Mouse (Mus musculus) lung, postnatal 0 days (tissue): ENCODE measurements around the gene Fpr2. TPM values are rescaled to one million over a fixed set of nuclear protein-coding genes. Genes with fewer than 3 reads are reported as not detected.
A peak's percentile ranks its signal among the peaks of the same experiment; 100 is the strongest.

Experiments used
- ATAC-seq: fragments of 200-750 bp; cut with Nextera tagmentation; 2 replicates; pipeline ENCODE4 v1.8.0; 2017; ENCODE audit warnings: moderate library complexity
- DNase-seq: peaks from one replicate; pipeline ENCODE4 v3.0.0-alpha.2; 2016; ENCODE audit warnings: low spot score
- H3K27ac ChIP-seq: fragments of 300-500 bp; sonication (generic); 2 replicates; pipeline ENCODE4 v1.5.1; 2014; ENCODE audit warnings: antibody characterized with exemption, mild to moderate bottlenecking, low read length, mixed read lengths
- H3K27me3 ChIP-seq: fragments of 300-500 bp; sonication (generic); replicated peaks from 2 replicates; pipeline ENCODE4 v1.6.1; 2014; ENCODE audit warnings: low read length, mixed read lengths; ENCODE audit not compliant: insufficient read depth
- H3K36me3 ChIP-seq: fragments of 300-500 bp; sonication (generic); 2 replicates; pipeline ENCODE4 v1.6.1; 2014; ENCODE audit warnings: low read length, mixed read lengths; ENCODE audit not compliant: insufficient read depth
- H3K4me1 ChIP-seq: fragments of 300-500 bp; sonication (generic); 2 replicates; pipeline ENCODE4 v1.6.1; 2014; ENCODE audit warnings: antibody characterized with exemption, low read depth, low read length, mixed read lengths; ENCODE audit not compliant: insufficient read depth
- H3K4me2 ChIP-seq: fragments of 300-500 bp; sonication (generic); replicated peaks from 2 replicates; pipeline ENCODE4 v1.6.1; 2014; ENCODE audit warnings: low read depth, mild to moderate bottlenecking, low read length, moderate library complexity, mixed read lengths
- H3K4me3 ChIP-seq: fragments of 300-500 bp; sonication (generic); 2 replicates; pipeline ENCODE4 v1.5.1; 2014; ENCODE audit warnings: low read depth, low read length
- H3K9ac ChIP-seq: fragments of 300-500 bp; sonication (generic); replicated peaks from 2 replicates; pipeline ENCODE4 v1.6.1; 2014; ENCODE audit warnings: low read depth, mild to moderate bottlenecking
- H3K9me3 ChIP-seq: fragments of 300-500 bp; sonication (generic); 2 replicates; pipeline ENCODE4 v1.6.1; 2016; ENCODE audit warnings: low read length, mixed read lengths
- CTCF ChIP-seq: IDR thresholded peaks from 2 replicates; pipeline ENCODE4 v1.5.1; 2016; ENCODE audit warnings: antibody characterized with exemption, mild to moderate bottlenecking
- EP300 ChIP-seq: IDR thresholded peaks from 2 replicates; pipeline ENCODE4 v1.6.1; 2016; ENCODE audit warnings: antibody characterized with exemption, mild to moderate bottlenecking, control low read depth
- WGBS: fragments of 180-500 bp; shearing (Covaris S2); extraction: QIAGEN DNeasy Blood & Tissue Kit; methylation state at CpG from one replicate; pipeline ENCODE4 v1.1.7; 2014; 5-methylcytosine and 5-hydroxymethylcytosine counted together
- polyA plus RNA-seq: library from polyadenylated mRNA; unstranded; fragments of >200 nt; fragmentation: Nextera tagmentation; extraction: Ambion mirVana; gene quantifications from 2 replicates; pipeline ENCODE4 v1.2.1, GENCODE M21; 2015

Fpr2 gene
- polyA plus RNA-seq, 1 experiment from 2014 or later, result 12.6 TPM

DNA sequence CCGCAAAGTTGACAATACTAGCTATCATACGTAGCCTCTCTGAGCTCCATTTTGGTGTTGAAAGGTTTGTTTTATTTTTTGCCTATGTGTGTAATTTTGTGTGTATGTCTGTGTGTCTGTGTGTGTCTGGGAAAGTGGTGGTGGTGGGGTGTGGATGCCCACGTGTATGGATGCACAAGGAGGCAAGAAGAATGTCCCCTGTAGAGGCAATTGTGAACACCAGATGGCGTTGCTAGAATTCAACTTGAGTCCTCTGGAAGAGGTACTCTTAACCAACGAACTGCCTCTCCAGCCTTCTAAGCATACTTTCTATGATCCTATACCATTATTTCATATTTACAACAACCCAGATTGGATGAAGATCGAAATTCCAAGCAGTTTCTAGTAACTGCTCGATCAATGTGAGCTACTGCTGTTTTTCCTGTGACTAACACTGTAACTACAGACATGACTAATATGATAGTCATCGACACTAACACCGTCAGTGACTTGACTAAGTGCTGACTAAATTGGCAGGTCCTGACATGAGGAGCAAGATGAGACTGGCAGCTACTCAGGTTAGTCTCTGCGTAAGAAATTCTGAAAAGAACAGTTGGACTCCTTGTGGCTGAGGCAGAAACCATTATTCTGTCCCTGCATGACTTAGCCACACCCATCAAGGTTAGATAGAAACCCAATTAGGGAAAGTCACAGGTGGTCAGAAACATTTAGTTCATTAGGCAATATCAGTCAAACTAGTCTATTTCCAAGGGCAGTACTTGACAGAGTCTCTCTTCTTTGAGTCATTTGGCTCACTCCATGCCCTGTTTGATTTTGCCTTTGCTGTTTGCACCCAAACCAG, 42.2 kb upstream of the Fpr2 start:
- peak; percentile 59 for TF ChIP-seq CTCF
- TF ChIP-seq EP300, result no peak
- ATAC-seq (no peak), DNase-seq (peak; percentile 44)
- H3K36me3 ChIP-seq, result no peaks in the 10 kb centered on the region
- H3K27me3 ChIP-seq, result no peaks in the 10 kb centered on the region
- no peak overlapping the region for H3K9ac ChIP-seq
- H3K9me3 ChIP-seq, result no peaks in the 10 kb centered on the region
- no peaks in the 10 kb centered on the region for H3K4me1 ChIP-seq
- no peak overlapping the region for H3K4me2 ChIP-seq
- WGBS, result 74% methylated on average over 10 of the region's 10 CpGs
- no peak overlapping the region for H3K27ac ChIP-seq
- H3K4me3 ChIP-seq, result no peak overlapping the region

GRCm38 (mm10) chr17:17848988-17849387, 38.6 kb upstream of the Fpr2 start:
- H3K27me3 ChIP-seq, result no peaks in the 10 kb centered on the region
- H3K4me1 ChIP-seq, result no peaks in the 10 kb centered on the region
- no peak overlapping the region for H3K4me3 ChIP-seq
- no peak overlapping the region for H3K4me2 ChIP-seq
- H3K9ac ChIP-seq, result no peak overlapping the region
- H3K9me3 ChIP-seq, result no peaks in the 10 kb centered on the region
- DNase-seq (no peak), ATAC-seq (no peak)
- TF ChIP-seq CTCF, result no peak
- WGBS, result 69% methylated on average over 2 of the region's 2 CpGs
- no peaks in the 10 kb centered on the region for H3K36me3 ChIP-seq
- H3K27ac ChIP-seq, result no peak overlapping the region

GRCm38 (mm10) chr17:17849906-17850712, 37.5 kb upstream of the Fpr2 start:
- no peak for TF ChIP-seq CTCF
- no peaks in the 10 kb centered on the region for H3K9me3 ChIP-seq
- no peak for ATAC-seq
- no peaks in the 10 kb centered on the region for H3K27me3 ChIP-seq
- DNase-seq, result no peak
- no peaks in the 10 kb centered on the region for H3K36me3 ChIP-seq
- H3K4me3 ChIP-seq, result no peak overlapping the region
- H3K4me2 ChIP-seq, result no peak overlapping the region
- WGBS, result 31% methylated on average over 55 of the region's 55 CpGs
- H3K4me1 ChIP-seq, result no peaks in the 10 kb centered on the region
- H3K9ac ChIP-seq, result no peak overlapping the region
- no peak overlapping the region for H3K27ac ChIP-seq

- Histone ChIP-seq H3K4me1 (no peaks in the 10 kb centered on the region), H3K9ac (no peak within 1 kb of the TSS), H3K4me3 (no peak within 1 kb of the TSS), H3K4me2 (no peak within 1 kb of the TSS), H3K27ac (no peak within 1 kb of the TSS), H3K9me3 (no peaks in the 10 kb centered on the region), H3K27me3 (no peaks in the 10 kb centered on the region), H3K36me3 (no peaks in the 10 kb centered on the region)
- no peak for TF ChIP-seq CTCF
- no peak for TF ChIP-seq EP300
- WGBS, result 33% methylated on average over 8 of the region's 8 CpGs
- ATAC-seq (peak; percentile 62), DNase-seq (peak; percentile 32)
Measured at GRCm38 (mm10) chr17:17855064-17855838, 32.4 kb upstream of the Fpr2 start, which contains the start of gene Has1. TSS of gene Has1 (minus strand) at chr17:17855205.

DNA sequence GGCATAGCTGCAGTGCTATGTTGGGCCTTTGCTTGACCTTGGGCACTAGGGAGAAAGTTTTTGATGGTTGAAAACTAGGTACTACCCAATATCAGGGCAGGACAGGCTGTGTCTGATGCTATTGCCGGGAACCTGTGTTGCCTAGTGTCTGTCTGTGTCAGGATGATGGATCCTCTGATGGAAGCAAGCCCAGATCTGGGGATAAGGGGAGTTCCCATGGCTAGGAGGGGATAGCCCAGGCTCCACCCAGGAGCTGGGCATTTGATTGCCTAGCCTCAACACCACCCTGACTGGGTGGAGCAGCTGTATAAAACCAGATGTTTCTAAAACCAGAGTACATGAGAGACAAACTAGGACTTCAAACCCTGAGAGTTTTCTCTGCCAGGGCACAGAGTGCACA, 31.0 kb upstream of the Fpr2 start:
- Histone ChIP-seq H3K27ac (no peak overlapping the region), H3K9ac (no peak overlapping the region), H3K4me1 (no peaks in the 10 kb centered on the region), H3K36me3 (no peaks in the 10 kb centered on the region), H3K4me3 (no peak overlapping the region), H3K27me3 (no peaks in the 10 kb centered on the region), H3K4me2 (no peak overlapping the region), H3K9me3 (no peaks in the 10 kb centered on the region)
- ATAC-seq (0 out of 2 replicates have a peak, but pooled peaks have one; percentile 12), DNase-seq (no peak)
- WGBS, result 40% methylated on average over 1 of the region's 1 CpGs
- TF ChIP-seq EP300 (no peak), CTCF (no peak)

GRCm38 (mm10) chr17:17857446-17857845, 30.2 kb upstream of the Fpr2 start:
- no peaks in the 10 kb centered on the region for H3K36me3 ChIP-seq
- TF ChIP-seq EP300 (no peak), CTCF (no peak)
- no peak overlapping the region for H3K9ac ChIP-seq
- WGBS, result 50% methylated on average over 1 of the region's 1 CpGs
- no peak for DNase-seq
- ATAC-seq, result no peak
- H3K27me3 ChIP-seq, result no peaks in the 10 kb centered on the region
- H3K4me2 ChIP-seq, result no peak overlapping the region
- no peak overlapping the region for H3K4me3 ChIP-seq
- H3K27ac ChIP-seq, result no peak overlapping the region
- no peaks in the 10 kb centered on the region for H3K9me3 ChIP-seq
- no peaks in the 10 kb centered on the region for H3K4me1 ChIP-seq
